Mouse (Mus musculus): ENCODE measurements around the gene Olfr389. TPM values are rescaled to one million over a fixed set of nuclear protein-coding genes. Genes with fewer than 3 reads are reported as not detected.

The Olfr389 gene
- polyA plus RNA-seq (2015; fragmentation: Nextera tagmentation; extraction: Ambion mirVana): not detected in 2 replicates

GRCm38 (mm10) chr11:73780613-73781012, at the start of gene Olfr389:
TSS of gene Olfr389 (minus strand) at chr11:73780713.
- H3K36me3 ChIP-seq: no peaks in the 10 kb centered on the region
- no peaks in the 10 kb centered on the region for H3K4me1 ChIP-seq
- no peak for ATAC-seq (ENCODE audit: low FRiP score, low read depth)
- peaks cover 3% of the 10 kb centered on the region; the same call in 1 of the 2 replicates for H3K9me3 ChIP-seq
- WGBS: 91% methylated on average over 1 of the region's 1 CpGs
- H3K9ac ChIP-seq: no peak within 1 kb of the TSS
- H3K4me2 ChIP-seq (replicated peaks): no peak within 1 kb of the TSS
- H3K27me3 ChIP-seq: no peaks in the 10 kb centered on the region
- H3K4me3 ChIP-seq: no peak within 1 kb of the TSS
- H3K27ac ChIP-seq: no peak within 1 kb of the TSS

DNA sequence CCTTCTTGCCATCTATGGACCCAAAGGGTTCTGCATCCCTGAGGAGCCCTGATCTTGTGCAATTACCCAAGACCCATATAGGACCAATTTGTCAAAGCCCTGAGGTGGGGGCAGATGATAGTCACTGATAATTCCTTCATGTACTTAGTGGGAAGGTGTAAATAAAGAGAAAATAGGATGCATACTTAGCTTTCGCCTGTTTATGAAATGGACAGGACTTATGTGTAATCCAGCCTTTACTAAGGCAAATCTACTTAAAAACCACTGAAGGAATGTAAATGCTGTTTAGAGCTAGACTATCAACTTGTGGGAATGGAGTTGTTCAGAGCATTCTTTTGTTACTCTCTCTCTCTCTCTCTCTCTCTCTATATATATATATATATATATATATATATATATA, 36.4 kb upstream of the Olfr389 start, which contains the start of gene Olfr392:
TSS of gene Olfr392 (minus strand) at position 101 of the 400 bp plus-strand sequence.
- WGBS: 81% methylated on average over 1 of the region's 1 CpGs
- Histone ChIP-seq H3K27ac (no peak within 1 kb of the TSS), H3K9ac (no peak within 1 kb of the TSS), H3K4me3 (no peak within 1 kb of the TSS), H3K4me2 (replicated peaks) (no peak within 1 kb of the TSS), H3K9me3 (0 out of 2 replicates have a peak, but pooled peaks cover 5% of the 10 kb centered on the region), H3K36me3 (no peaks in the 10 kb centered on the region), H3K27me3 (no peaks in the 10 kb centered on the region), H3K4me1 (no peaks in the 10 kb centered on the region)
- no peak for ATAC-seq (ENCODE audit: low FRiP score, low read depth)

DNA sequence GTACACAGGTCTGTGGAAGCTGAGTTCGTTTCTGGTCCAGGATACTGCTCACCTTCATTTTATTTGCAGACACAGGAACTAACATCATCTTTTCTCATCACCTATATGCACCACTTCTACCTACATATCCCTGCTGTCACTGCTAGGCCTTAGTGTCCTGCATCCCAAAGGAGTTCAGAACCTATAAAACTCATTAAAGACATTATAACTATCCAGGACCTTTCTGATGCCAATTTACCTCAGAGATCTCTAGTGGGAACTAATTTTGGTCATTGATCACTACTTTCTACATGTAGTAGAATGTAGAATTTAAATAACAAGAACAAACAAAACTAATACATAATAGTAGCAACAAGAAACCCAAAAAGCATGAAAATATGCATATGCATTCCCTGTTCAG, 22.4 kb upstream of the Olfr389 start, which contains the start of gene Olfr391-ps:
TSS of gene Olfr391-ps (minus strand) at position 101 of the 400 bp plus-strand sequence.
- Histone ChIP-seq H3K36me3 (no peaks in the 10 kb centered on the region), H3K27me3 (no peaks in the 10 kb centered on the region), H3K4me2 (replicated peaks) (no peak within 1 kb of the TSS), H3K4me1 (no peaks in the 10 kb centered on the region), H3K27ac (no peak within 1 kb of the TSS), H3K4me3 (no peak within 1 kb of the TSS), H3K9me3 (no peaks in the 10 kb centered on the region; the same call in 1 of the 2 replicates), H3K9ac (no peak within 1 kb of the TSS)
- ATAC-seq (ENCODE audit: low FRiP score, low read depth): no peak
- 19% methylated on average over 1 of the region's 1 CpGs for WGBS

DNA sequence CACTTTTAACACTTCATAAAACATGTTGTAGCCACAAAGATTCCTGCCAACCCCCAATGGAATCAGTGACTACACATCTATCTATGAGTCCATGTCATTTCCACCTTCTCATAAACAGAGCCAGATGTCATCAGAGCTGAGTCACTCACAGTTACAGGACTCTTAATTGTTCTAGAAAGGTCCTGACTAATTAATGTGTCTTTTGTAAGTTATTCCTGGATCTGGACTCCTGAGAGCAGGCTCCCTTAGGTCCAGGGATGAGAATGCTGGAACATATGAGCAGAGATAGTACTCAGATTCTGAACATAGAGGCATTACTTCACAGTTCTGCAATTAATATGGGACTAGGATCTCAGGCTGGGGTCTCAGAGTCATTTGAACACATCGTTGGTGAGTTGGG, 2.2 kb upstream of the Olfr389 start, which contains the start of gene Olfr390:
TSS of gene Olfr390 (plus strand) at position 301 of the 400 bp plus-strand sequence.
- Histone ChIP-seq H3K36me3 (no peaks in the 10 kb centered on the region), H3K27ac (no peak within 1 kb of the TSS), H3K27me3 (no peaks in the 10 kb centered on the region), H3K9me3 (peaks cover 12% of the 10 kb centered on the region), H3K9ac (no peak within 1 kb of the TSS), H3K4me1 (no peaks in the 10 kb centered on the region), H3K4me3 (no peak within 1 kb of the TSS), H3K4me2 (replicated peaks) (no peak within 1 kb of the TSS)
- no peak for ATAC-seq (ENCODE audit: low FRiP score, low read depth)
- WGBS: 76% methylated on average over 1 of the region's 1 CpGs

- ATAC-seq (ENCODE audit: low FRiP score, low read depth): no peak
- no peak overlapping the region for H3K4me2 ChIP-seq (replicated peaks)
- no peaks in the 10 kb centered on the region for H3K4me1 ChIP-seq
- H3K4me3 ChIP-seq: no peak overlapping the region
- H3K9me3 ChIP-seq: peaks cover 17% of the 10 kb centered on the region
- no peak overlapping the region for H3K27ac ChIP-seq
- no peak overlapping the region for H3K9ac ChIP-seq
- no peaks in the 10 kb centered on the region for H3K27me3 ChIP-seq
- no peaks in the 10 kb centered on the region for H3K36me3 ChIP-seq
Measured at GRCm38 (mm10) chr11:73759115-73759514, 21.4 kb downstream of the Olfr389 start.

Other genes with a start within 250 kb of the Olfr389 start
- not detected in 2 replicates for gene Olfr385, start 187.7 kb downstream of the Olfr389 start, polyA plus RNA-seq (2015; fragmentation: Nextera tagmentation; extraction: Ambion mirVana)
- gene Olfr384, start 182.1 kb downstream of the Olfr389 start, polyA plus RNA-seq (2015; fragmentation: Nextera tagmentation; extraction: Ambion mirVana): not detected in 2 replicates
- not detected in 2 replicates for gene Zfp735, start 91.9 kb downstream of the Olfr389 start, polyA plus RNA-seq (2015; fragmentation: Nextera tagmentation; extraction: Ambion mirVana)
- not detected in 2 replicates for gene Olfr390, start 2.3 kb upstream of the Olfr389 start, polyA plus RNA-seq (2015; fragmentation: Nextera tagmentation; extraction: Ambion mirVana)
- not detected in 2 replicates for gene Olfr391-ps, start 22.3 kb upstream of the Olfr389 start, polyA plus RNA-seq (2015; fragmentation: Nextera tagmentation; extraction: Ambion mirVana)
- not detected in 2 replicates for gene Olfr392, start 36.3 kb upstream of the Olfr389 start, polyA plus RNA-seq (2015; fragmentation: Nextera tagmentation; extraction: Ambion mirVana)
- not detected in 2 replicates for gene Olfr393, start 70.7 kb upstream of the Olfr389 start, polyA plus RNA-seq (2015; fragmentation: Nextera tagmentation; extraction: Ambion mirVana)
- gene Olfr394, start 110.1 kb upstream of the Olfr389 start, polyA plus RNA-seq (2015; fragmentation: Nextera tagmentation; extraction: Ambion mirVana): not detected in 2 replicates
- not detected in 2 replicates for gene Olfr395, start 128.6 kb upstream of the Olfr389 start, polyA plus RNA-seq (2015; fragmentation: Nextera tagmentation; extraction: Ambion mirVana)
- not detected in 2 replicates for gene Olfr23, start 156.0 kb upstream of the Olfr389 start, polyA plus RNA-seq (2015; fragmentation: Nextera tagmentation; extraction: Ambion mirVana)
- not detected in 2 replicates for gene Olfr397, start 180.1 kb upstream of the Olfr389 start, polyA plus RNA-seq (2015; fragmentation: Nextera tagmentation; extraction: Ambion mirVana)
- gene Olfr398, start 209.7 kb upstream of the Olfr389 start, polyA plus RNA-seq (2015; fragmentation: Nextera tagmentation; extraction: Ambion mirVana): not detected in 2 replicates

Measured in limb, embryonic 13.5 days (tissue).